Mouse (Mus musculus): ENCODE results near the gene Wwox.

Wwox gene

DNA sequence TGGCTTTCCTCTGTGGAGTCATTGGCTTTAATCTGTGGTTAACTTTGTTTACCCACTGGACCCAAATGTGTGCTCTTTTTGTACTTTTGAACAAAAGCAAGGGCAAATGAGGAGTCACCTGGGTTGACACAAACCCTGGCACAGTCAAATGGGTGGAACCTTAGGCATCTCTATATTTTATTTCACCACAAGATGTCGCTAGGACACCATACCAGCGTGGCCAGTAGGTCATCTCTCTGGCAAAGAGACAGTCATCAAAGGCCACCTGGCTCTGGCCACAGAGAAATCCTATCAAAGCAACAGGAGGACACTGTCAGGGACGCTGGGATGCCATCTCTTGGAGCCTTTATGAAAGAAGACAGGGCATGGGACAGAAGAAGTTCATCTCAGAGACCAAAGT is 101.7 kb downstream of the Wwox start:
- no peak for DNase-seq (ENCODE audit: low read depth, low spot score)

- DNase-seq (ENCODE audit: low read depth, low spot score), result no peak
These were observed 108.9 kb downstream of the Wwox start for GRCm38 (mm10) chr8:114548360-114548759.

GRCm38 (mm10) chr8:114548837-114549236 is 109.4 kb downstream of the Wwox start:
- DNase-seq (ENCODE audit: low read depth, low spot score), result no peak

- no peak for DNase-seq (ENCODE audit: low read depth, low spot score)
These were observed 110.6 kb downstream of the Wwox start for GRCm38 (mm10) chr8:114550029-114550428.

GRCm38 (mm10) chr8:114552606-114553005 is 113.2 kb downstream of the Wwox start:
- no peak for DNase-seq (ENCODE audit: low read depth, low spot score)

DNA sequence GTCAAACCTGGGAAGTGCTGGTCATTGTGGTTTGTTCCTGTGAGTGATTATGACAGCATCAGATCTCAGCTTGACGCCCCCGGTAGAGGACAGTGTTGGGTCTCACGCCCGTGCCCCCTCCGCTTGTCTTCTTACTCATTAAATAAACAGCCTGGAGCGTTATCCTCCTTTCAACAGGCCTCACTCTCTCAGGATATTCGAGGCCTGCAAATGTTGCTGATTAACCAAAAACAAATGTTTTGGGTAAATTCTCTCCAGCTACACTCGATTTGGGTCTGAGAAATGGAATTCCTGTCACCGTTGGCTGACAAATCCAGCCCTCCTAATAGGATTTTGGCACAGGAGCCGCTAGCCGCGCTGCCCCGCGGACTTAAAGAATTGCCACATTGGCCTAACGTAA is 115.5 kb downstream of the Wwox start:
- no peak for DNase-seq (ENCODE audit: low read depth, low spot score)

- DNase-seq (ENCODE audit: low read depth, low spot score), result no peak
These were observed 116.2 kb downstream of the Wwox start for GRCm38 (mm10) chr8:114555491-114556202.

DNA sequence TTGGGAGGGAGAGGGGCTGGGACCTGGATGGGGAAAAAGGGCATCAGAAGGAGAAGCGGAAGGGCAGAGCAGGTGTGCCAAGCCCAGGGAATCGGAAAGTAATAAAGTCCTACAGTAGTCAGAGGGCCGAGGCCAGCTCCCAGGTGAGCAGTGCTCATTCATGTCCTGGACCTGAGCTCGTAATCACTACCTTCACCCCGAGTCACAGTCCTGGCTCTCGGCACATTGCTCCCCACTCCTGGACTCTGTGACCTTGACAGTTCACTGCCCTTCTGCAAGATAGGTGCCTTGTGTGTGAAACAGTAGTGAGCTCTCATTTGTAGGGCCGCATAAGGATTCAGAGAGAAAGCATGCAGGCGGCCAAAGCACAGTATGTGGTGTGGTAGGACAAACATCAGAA is 121.7 kb downstream of the Wwox start:
- no peak for DNase-seq (ENCODE audit: low read depth, low spot score)

GRCm38 (mm10) chr8:114562486-114562885 is 123.0 kb downstream of the Wwox start:
- no peak for DNase-seq (ENCODE audit: low read depth, low spot score)

- no peak for DNase-seq (ENCODE audit: low read depth, low spot score)
These were observed 123.9 kb downstream of the Wwox start for GRCm38 (mm10) chr8:114563361-114563760.

DNA sequence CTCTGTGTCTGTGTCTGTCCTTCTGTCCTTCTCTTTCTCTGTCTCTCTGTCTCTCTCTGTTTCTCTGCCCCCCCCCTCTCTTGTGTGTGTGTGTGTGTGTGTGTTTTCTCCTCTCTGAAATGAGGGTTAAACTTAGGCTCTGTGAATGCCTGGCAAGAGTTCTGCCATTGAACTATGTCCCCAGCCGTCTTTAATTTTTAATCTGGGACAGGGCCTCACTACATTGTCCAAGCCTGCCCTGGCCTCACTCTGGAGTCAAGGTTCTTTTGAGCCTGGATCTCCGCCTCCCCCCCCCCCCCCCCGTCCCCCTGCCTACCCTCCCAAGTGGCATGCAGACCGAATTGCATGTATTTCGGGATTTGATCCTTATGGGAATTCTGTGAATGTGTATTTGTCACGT is 124.6 kb downstream of the Wwox start:
- DNase-seq (ENCODE audit: low read depth, low spot score), result no peak

- DNase-seq (ENCODE audit: low read depth, low spot score), result no peak
These were observed 129.2 kb downstream of the Wwox start for GRCm38 (mm10) chr8:114568531-114569166.

GRCm38 (mm10) chr8:114573014-114573746 is 133.7 kb downstream of the Wwox start:
- DNase-seq (ENCODE audit: low read depth, low spot score), result no peak

GRCm38 (mm10) chr8:114573747-114574093 is 134.3 kb downstream of the Wwox start:
- no peak for DNase-seq (ENCODE audit: low read depth, low spot score)

GRCm38 (mm10) chr8:114579292-114579691 is 139.8 kb downstream of the Wwox start:
- no peak for DNase-seq (ENCODE audit: low read depth, low spot score)

DNA sequence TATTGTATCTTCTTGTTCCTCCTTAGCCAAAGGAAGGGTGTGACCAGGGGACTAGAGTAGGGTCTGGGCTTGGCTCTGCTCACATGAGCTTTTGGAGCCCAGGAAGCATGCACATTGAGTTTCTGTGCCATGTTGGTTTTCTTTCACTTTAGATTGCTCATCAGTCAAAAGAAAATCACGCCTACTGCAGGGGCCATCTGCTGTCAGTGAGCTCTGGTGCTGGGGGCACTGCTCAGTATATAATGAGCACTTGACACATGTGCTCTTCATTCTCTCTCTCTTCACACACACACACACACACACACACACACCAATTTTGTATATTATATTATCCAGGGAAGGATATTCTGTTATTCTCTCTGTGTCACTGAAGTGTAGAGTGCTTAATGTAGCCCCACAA is 141.2 kb downstream of the Wwox start:
- DNase-seq (ENCODE audit: low read depth, low spot score), result no peak

GRCm38 (mm10) chr8:114590336-114590867 is 150.9 kb downstream of the Wwox start:
- no peak for DNase-seq (ENCODE audit: low read depth, low spot score)

DNA sequence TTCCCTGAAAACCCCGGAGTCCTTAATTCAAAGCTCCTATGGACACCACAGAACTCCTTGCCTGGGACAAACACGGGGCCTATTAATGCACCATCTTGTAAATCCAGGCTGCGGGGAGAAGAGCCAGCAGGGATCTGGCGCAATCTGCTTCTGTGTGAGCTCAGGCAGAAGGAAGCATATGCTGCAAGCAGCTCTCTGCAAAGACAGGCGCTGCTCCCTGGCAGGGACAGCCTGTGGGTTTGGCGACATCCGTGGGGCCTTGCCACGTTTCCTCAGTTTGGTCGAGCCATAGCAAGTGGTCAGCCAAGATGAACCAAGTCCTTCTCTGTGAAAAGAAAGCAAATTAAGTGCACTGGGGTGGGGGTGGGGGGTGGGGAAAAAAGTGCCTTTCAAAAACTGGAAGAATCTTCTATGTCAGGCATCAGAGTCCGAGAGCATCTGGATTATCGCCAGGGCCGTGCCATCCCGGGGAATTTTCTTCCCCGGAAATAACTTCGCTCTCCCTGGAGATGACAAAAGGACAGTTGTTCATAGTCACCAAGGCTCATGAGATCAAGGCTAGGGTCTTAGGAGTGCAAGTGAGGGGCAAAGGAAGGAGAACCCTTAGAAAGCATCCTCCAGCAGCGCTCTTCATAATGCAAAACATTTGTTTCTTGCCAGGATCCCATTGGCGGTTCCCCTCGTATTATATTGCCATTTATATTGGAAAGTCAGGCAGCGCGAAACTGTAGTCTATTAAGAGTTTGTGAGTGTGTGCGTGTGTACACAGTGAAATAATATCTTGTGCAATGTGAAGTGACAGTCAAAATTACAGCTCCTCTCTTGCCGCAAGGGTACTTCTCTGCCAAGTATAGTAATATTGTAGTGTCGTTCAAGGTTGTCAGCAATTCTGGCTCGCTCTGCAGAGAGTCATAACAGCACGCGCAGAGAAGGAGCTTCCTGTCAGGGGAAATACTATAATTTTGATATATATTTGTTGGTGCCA is 152.1 kb downstream of the Wwox start:
- DNase-seq (ENCODE audit: low read depth, low spot score), result no peak

- DNase-seq (ENCODE audit: low read depth, low spot score), result no peak
These were observed 154.1 kb downstream of the Wwox start for GRCm38 (mm10) chr8:114593424-114594157.

- DNase-seq (ENCODE audit: low read depth, low spot score), result no peak
These were observed 155.4 kb downstream of the Wwox start for GRCm38 (mm10) chr8:114594811-114595210.

DNA sequence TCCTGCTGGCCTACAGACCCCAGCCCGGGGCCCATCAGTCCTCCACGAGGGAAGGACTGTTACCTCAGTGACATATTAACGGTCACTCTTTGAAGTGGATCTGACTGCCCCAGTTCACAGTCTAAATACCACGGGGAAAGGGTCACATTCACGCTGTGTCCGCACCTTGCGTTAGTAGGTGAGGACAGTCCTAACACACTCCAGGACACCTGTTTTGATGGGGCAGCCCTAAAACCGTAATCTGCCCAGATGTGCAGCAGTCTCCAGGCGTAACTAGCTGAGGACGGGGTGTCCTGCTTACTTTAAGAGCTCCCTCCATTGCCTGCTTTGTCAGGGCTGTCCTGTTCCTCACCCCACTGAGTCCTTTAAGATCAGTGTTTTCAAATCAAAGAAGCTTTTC is 160.1 kb downstream of the Wwox start:
- DNase-seq (ENCODE audit: low read depth, low spot score), result no peak

Data from WW6 (cell line).